In genomic region chr10:90856668-90857067, GRCm38 (mm10) we compare ENCODE assay signal across 28 mouse cellular contexts.
DNase-seq lines count a peak whose midpoint lies in the region; ATAC-seq and TF ChIP-seq lines count a peak whose summit lies in the region.
"Had no signal": no experiment of that assay in that cellular context is flagged by ENCODE, and none has a peak within 500 bp of the region (broad histone marks: within the 10 kb centered on the region; RNA-seq: fewer than 3 reads in every experiment).

No protein-coding gene starts in this region.

- WGBS in midbrain, embryonic 13.5 days = 47% methylated on average over 4 of the region's 4 CpGs
- 37% methylated on average over 4 of the region's 4 CpGs for WGBS in midbrain, postnatal 0 days

- H3K4me1 ChIP-seq in midbrain, embryonic 13.5 days (replicated peaks) = no peaks in the 10 kb centered on the region
- H3K4me1 ChIP-seq in midbrain, postnatal 0 days (ENCODE audit: insufficient read depth, low read length) = no peaks in the 10 kb centered on the region
- H3K4me1 ChIP-seq: forebrain, embryonic 13.5 days; heart, embryonic 13.5 days; midbrain, embryonic 15.5 days had no signal

- H3K27ac ChIP-seq in midbrain, embryonic 13.5 days = no peak overlapping the region
- H3K27ac ChIP-seq in midbrain, postnatal 0 days (ENCODE audit: low read depth, low read length) = no peak overlapping the region
- H3K27ac ChIP-seq: forebrain, embryonic 13.5 days; heart, adult 2 months; heart, embryonic 13.5 days; hindbrain, embryonic 14.5 days; liver, embryonic 14.5 days; midbrain, embryonic 15.5 days; neural tube, embryonic 12.5 days had no signal

- 0 out of 2 replicates have a peak, but pooled peaks have one; percentile 43 for ATAC-seq in midbrain, embryonic 13.5 days
- ATAC-seq in midbrain, postnatal 0 days (ENCODE audit: low FRiP score) = no peak
- ATAC-seq: forebrain, embryonic 13.5 days; intestine, postnatal 0 days; midbrain, embryonic 15.5 days had no signal

- no peaks in the 10 kb centered on the region for H3K27me3 ChIP-seq in midbrain, embryonic 13.5 days
- no peaks in the 10 kb centered on the region for H3K27me3 ChIP-seq in midbrain, postnatal 0 days (ENCODE audit: insufficient read depth, low read length)
- H3K27me3 ChIP-seq: forebrain, embryonic 13.5 days; heart, embryonic 13.5 days; midbrain, embryonic 15.5 days; neural tube, embryonic 12.5 days had no signal

- H3K36me3 ChIP-seq in midbrain, embryonic 13.5 days = no peaks in the 10 kb centered on the region
- H3K36me3 ChIP-seq in midbrain, postnatal 0 days (ENCODE audit: insufficient read depth, low read length) = no peaks in the 10 kb centered on the region
- H3K36me3 ChIP-seq: heart, embryonic 13.5 days; midbrain, embryonic 15.5 days; neural tube, embryonic 12.5 days had no signal

- DNase-seq in layer of hippocampus, adult 11-12 months (ENCODE audit: low spot score) = peak; percentile 65
- no peak for DNase-seq in layer of hippocampus, postnatal 10 days (ENCODE audit: low spot score in 2 of 2)
- DNase-seq in midbrain, postnatal 0 days (ENCODE audit: low spot score) = no peak
- peak; percentile 87 for DNase-seq in layer of hippocampus, adult 9-11 months
- DNase-seq in spleen, adult 18-20 months = no peak
- DNase-seq in gastrocnemius, postnatal 10 days = no peak
- DNase-seq: adrenal gland, postnatal 36 days; B cell, adult 2 months; cerebellum, adult 9-10 months; heart, adult 2 months; heart, postnatal 10 days; kidney, adult 9 months; kidney, postnatal 10 days; liver; lung, embryonic 14.5 days; lung, postnatal 14 days; right cerebral cortex, postnatal 14 days; thymus, adult 18-20 months; thymus, postnatal 25 days had no signal

- H3K4me2 ChIP-seq in midbrain, embryonic 13.5 days (replicated peaks) = no peak overlapping the region
- no peak overlapping the region for H3K4me2 ChIP-seq in midbrain, postnatal 0 days (ENCODE audit: low read depth, low read length, poor library complexity, severe bottlenecking)
- H3K4me2 ChIP-seq: forebrain, embryonic 13.5 days; heart, embryonic 13.5 days; hindbrain, embryonic 14.5 days; lung, embryonic 14.5 days; midbrain, embryonic 15.5 days; neural tube, embryonic 12.5 days had no signal

- H3K9me3 ChIP-seq in midbrain, embryonic 13.5 days = no peaks in the 10 kb centered on the region
- no peaks in the 10 kb centered on the region for H3K9me3 ChIP-seq in midbrain, postnatal 0 days (ENCODE audit: low read length)
- H3K9me3 ChIP-seq: forebrain, embryonic 13.5 days; heart, embryonic 13.5 days; midbrain, embryonic 15.5 days; neural tube, embryonic 12.5 days had no signal

- no peak overlapping the region for H3K9ac ChIP-seq in midbrain, embryonic 13.5 days (replicated peaks)
- H3K9ac ChIP-seq in midbrain, postnatal 0 days (replicated peaks; ENCODE audit: low read length, poor library complexity, severe bottlenecking) = no peak overlapping the region
- H3K9ac ChIP-seq: forebrain, embryonic 13.5 days; heart, embryonic 13.5 days; hindbrain, embryonic 14.5 days; liver, embryonic 14.5 days; lung, embryonic 14.5 days; midbrain, embryonic 15.5 days; neural tube, embryonic 12.5 days had no signal

- TF ChIP-seq CTCF in midbrain, postnatal 0 days (IDR thresholded peaks at IDR 0.05) = no peak

- no peak overlapping the region for H3K4me3 ChIP-seq in midbrain, embryonic 13.5 days (replicated peaks)
- H3K4me3 ChIP-seq in midbrain, postnatal 0 days (ENCODE audit: low read depth, low read length) = no peak overlapping the region
- H3K4me3 ChIP-seq: forebrain, embryonic 13.5 days; heart, adult 2 months; heart, embryonic 13.5 days; midbrain, embryonic 15.5 days; myocyte; neural tube, embryonic 12.5 days had no signal

Comparison
In these comparisons a context has a peak if more than half of its experiments do, and no peak if none do; other contexts are left out.
1. DNase-seq: peak in layer of hippocampus, adult 11-12 months (single experiment) and layer of hippocampus, adult 9-11 months (single experiment); none in layer of hippocampus, postnatal 10 days (0 of 2), midbrain, postnatal 0 days (single experiment), spleen, adult 18-20 months (0 of 2) and gastrocnemius, postnatal 10 days (single experiment).